Mouse (Mus musculus): Measurements from ENCODE around the gene Tmem186. TPM values are rescaled to one million over a fixed set of nuclear protein-coding genes. Genes with fewer than 3 reads are reported as not detected.

The Tmem186 gene
- 9.1 TPM for polyA plus RNA-seq (2014; fragmentation: Illumina TruSeq; extraction: RNeasy Lipid Tissue Mini Kit (QIAGEN cat#74804); ENCODE audit: low read depth, low replicate concordance)

GRCm38 (mm10) chr16:8637217-8638051 lies at the start of gene Tmem186, which contains the start of gene Pmm2:
Gene Tmem186, minus strand, starts transcription at chr16:8637712.
Gene Pmm2, plus strand, starts transcription at chr16:8637674.

GRCm38 (mm10) chr16:8680470-8680869 lies 43.0 kb upstream of the Tmem186 start, which contains the start of gene Gm5767:
Gene Gm5767, plus strand, starts transcription at chr16:8680770.

GRCm38 (mm10) chr16:8671551-8672349 lies 34.2 kb upstream of the Tmem186 start, which contains the start of gene Carhsp1:
Gene Carhsp1, minus strand, starts transcription at chr16:8672155.

Other genes starting within 250 kb of the Tmem186 start
- not detected for gene Tmem114, start 212.6 kb downstream of the Tmem186 start, polyA plus RNA-seq (2014; fragmentation: Illumina TruSeq; extraction: RNeasy Lipid Tissue Mini Kit (QIAGEN cat#74804); ENCODE audit: low read depth, low replicate concordance)
- gene Mettl22, start 166.9 kb downstream of the Tmem186 start, polyA plus RNA-seq (2014; fragmentation: Illumina TruSeq; extraction: RNeasy Lipid Tissue Mini Kit (QIAGEN cat#74804); ENCODE audit: low read depth, low replicate concordance): 0.88 TPM
- gene Abat, start 124.3 kb downstream of the Tmem186 start, polyA plus RNA-seq (2014; fragmentation: Illumina TruSeq; extraction: RNeasy Lipid Tissue Mini Kit (QIAGEN cat#74804); ENCODE audit: low read depth, low replicate concordance): 160 TPM
- 578 TPM for gene Pmm2, start within 50 bp of the Tmem186 start, polyA plus RNA-seq (2014; fragmentation: Illumina TruSeq; extraction: RNeasy Lipid Tissue Mini Kit (QIAGEN cat#74804); ENCODE audit: low read depth, low replicate concordance)
- 23.3 TPM for gene Carhsp1, start 34.4 kb upstream of the Tmem186 start, polyA plus RNA-seq (2014; fragmentation: Illumina TruSeq; extraction: RNeasy Lipid Tissue Mini Kit (QIAGEN cat#74804); ENCODE audit: low read depth, low replicate concordance)
- gene Gm5767, start 43.1 kb upstream of the Tmem186 start, polyA plus RNA-seq (2014; fragmentation: Illumina TruSeq; extraction: RNeasy Lipid Tissue Mini Kit (QIAGEN cat#74804); ENCODE audit: low read depth, low replicate concordance): not detected
- 256 TPM for gene Usp7, start 154.6 kb upstream of the Tmem186 start, polyA plus RNA-seq (2014; fragmentation: Illumina TruSeq; extraction: RNeasy Lipid Tissue Mini Kit (QIAGEN cat#74804); ENCODE audit: low read depth, low replicate concordance)
- gene 1810013L24Rik, start 192.4 kb upstream of the Tmem186 start, polyA plus RNA-seq (2014; fragmentation: Illumina TruSeq; extraction: RNeasy Lipid Tissue Mini Kit (QIAGEN cat#74804); ENCODE audit: low read depth, low replicate concordance): 172 TPM

All from sigmoid colon, adult 10 weeks (tissue).